Mouse (Mus musculus): ENCODE results near the gene Rassf3.

The Rassf3 gene

DNA sequence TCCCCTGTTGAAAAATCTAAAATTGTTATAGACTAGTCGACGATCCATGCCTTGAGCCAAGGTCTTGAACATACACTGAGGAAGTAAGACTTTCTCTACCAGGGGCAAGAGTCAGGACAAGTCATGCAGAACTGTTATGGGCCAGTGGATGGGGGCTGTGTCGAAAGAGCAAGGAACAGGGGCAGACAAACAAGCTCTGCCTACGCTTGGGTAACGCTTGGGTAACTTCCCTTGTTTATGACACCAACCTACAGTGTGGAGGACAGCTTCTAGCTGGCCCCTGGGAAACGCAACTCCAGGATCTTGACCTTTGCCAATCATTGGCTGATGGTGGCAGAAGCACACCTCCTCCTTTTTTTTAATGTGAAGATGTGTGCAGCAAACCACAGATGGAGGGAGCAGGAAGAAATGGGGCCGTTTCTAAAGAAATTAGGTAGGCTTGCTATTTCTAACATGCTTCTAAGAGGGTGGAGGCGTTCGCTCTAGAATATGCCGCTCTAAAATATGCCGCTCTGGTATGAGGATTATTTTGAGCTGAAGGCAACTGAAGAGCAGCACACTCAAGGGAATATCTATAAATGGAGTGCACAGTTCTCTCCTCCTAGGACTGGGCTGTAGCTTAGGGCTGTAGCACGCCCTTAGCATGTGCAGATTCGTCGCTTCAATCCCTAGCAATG, 12.6 kb upstream of the Rassf3 start:
- peak; percentile 92 for DNase-seq

- no peak for DNase-seq
Observed at GRCm38 (mm10) chr10:121487716-121488115, 11.6 kb upstream of the Rassf3 start.

GRCm38 (mm10) chr10:121486350-121486749, 10.2 kb upstream of the Rassf3 start:
- DNase-seq = peak; percentile 91

- DNase-seq = no peak
Observed at GRCm38 (mm10) chr10:121483364-121483763, 7.2 kb upstream of the Rassf3 start.

GRCm38 (mm10) chr10:121481141-121481540, 5.0 kb upstream of the Rassf3 start:
- peak; percentile 68 for DNase-seq

- no peak for DNase-seq
Observed at GRCm38 (mm10) chr10:121479987-121480386, 3.8 kb upstream of the Rassf3 start.

DNA sequence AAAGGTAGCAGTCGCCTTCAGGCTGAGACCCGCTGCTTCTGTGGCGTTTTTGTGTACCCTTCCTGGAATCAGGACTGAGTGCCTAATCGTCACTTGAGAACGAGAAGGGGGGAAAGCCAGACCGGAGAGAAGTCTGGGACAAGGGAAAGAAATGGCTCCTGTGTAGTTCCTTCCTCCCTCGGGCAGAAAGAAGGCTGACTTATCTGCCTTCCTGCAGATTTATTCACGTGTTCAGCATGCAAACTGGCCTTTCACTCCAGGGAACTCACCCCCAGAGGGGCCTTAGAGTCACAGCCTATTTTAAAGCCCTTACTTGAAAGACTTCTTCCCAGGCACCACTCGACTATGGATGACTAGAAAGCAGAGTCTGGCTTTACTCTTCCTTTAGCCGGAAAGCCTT, 1.3 kb upstream of the Rassf3 start:
- DNase-seq = no peak

- DNase-seq = no peak
Observed at GRCm38 (mm10) chr10:121476968-121477337, 806 bp upstream of the Rassf3 start.

DNA sequence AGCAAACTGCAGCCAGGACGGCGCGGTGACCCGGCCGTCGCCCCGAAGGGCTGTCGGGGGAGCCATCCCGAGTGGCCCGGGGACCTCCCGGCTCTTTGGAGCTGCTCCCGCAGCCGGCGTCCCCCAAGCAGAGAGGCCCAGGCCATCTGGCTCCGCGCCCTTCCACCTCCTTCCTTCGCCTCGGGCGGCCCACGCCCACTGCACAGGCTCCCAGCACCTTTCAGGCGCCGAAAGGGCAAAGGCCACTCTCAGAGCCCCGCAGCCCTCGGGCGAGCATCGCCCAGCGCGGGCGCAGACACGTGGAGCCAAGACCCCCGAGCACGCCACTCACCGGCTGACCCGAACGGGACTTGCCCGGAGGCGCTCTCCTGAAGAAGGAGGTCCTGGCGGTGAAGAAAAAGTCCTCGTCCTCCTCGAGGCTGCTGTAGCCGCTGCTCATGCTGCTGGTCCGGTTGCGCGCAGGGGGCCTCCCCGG, 438 bp downstream of the Rassf3 start:
- peak; percentile 82 for DNase-seq

DNA sequence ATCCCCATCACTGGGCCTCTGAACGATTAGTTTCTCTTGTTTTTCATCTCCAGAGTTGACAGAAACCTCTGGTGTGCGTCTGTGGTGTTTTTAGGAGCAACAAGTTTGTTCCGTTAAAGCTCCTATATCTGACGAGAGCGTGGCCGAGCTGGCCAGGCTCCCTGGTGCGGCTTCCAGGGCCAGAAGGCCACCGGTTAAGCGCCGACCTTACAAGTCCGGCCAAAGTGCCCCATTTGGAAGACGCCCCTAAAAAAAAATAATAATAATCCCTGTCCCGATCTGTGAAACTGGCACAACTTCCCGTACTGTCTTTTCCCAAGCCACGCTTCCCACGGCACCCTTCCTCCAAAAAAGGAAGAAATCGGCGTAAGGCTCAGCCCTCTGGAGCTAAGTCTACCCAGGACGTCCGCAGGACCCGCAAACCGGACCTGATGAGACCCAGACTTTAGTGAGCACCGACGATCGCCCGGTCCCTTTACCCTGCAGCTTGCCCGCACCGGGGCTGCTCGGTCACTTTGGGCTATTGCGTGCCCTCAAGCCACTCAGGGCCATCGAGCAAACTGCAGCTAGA, 961 bp downstream of the Rassf3 start:
- DNase-seq = no peak

GRCm38 (mm10) chr10:121474288-121474687, 1.9 kb downstream of the Rassf3 start:
- DNase-seq = no peak

DNA sequence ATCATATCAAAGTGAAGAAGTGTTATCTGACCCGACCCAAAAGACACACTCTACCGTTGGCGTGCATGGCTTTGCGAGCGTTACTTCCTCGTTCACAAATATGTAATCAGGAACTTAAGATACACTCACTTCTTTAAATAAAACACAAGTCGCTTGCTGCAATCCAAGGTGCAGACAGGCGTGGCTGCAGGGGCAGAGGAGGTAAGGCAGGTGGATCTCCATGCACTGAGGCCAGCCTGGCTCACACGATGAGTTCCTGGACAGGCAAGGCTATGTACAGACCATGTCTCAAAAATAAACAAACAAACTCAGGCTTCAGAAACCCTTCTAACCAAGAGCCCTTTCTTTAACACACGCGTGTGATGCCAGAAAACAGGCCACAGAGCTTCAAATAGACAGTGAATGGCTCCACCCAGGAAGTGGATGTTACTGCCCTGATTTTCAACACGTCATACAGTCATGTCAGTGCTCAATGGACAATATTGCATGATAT, 2.4 kb downstream of the Rassf3 start:
- no peak for DNase-seq

GRCm38 (mm10) chr10:121472593-121473217, 3.4 kb downstream of the Rassf3 start:
- no peak for DNase-seq

GRCm38 (mm10) chr10:121471570-121472197, 4.5 kb downstream of the Rassf3 start:
- DNase-seq = peak; percentile 59

DNA sequence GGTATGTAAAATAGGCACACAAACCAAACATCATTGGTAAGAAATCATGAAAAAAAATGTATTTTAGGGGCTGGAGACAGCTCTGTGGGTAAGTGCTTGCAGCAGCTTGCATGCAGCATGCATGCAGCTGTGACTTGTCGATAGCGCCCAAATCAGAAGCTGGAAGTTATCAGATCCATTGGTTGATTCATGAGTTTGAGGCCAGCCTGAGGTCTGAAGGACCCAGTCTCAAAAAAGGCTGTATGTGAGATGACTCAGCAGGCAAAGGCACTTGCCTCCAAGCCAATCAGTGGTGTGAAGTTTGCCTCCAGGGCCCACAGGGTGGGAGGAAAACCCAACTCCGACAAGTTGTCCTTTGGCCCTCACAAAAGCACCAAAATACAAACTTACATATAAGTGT, 6.5 kb downstream of the Rassf3 start:
- no peak for DNase-seq

GRCm38 (mm10) chr10:121468985-121469384, 7.2 kb downstream of the Rassf3 start:
- no peak for DNase-seq

DNA sequence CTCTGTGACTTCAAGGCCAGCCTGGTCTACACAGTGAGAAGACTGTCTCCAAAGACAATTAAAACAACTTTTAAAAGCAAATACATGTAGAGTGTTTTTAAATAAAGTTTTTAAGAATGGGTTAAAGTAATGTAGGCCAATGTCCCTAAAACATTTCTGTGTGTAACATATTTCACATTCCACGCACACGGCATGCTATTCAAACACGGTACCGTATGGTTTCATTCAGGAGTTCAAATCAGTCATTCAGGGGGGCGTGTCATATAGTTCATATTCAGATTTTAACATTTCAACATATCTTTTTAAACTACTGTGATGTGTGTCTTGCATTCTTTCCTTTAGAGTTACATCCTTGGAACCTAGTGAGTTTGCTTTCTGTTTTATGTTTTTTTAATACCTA, 7.9 kb downstream of the Rassf3 start:
- DNase-seq = no peak

- no peak for DNase-seq
Observed at GRCm38 (mm10) chr10:121467792-121468191, 8.4 kb downstream of the Rassf3 start.

DNA sequence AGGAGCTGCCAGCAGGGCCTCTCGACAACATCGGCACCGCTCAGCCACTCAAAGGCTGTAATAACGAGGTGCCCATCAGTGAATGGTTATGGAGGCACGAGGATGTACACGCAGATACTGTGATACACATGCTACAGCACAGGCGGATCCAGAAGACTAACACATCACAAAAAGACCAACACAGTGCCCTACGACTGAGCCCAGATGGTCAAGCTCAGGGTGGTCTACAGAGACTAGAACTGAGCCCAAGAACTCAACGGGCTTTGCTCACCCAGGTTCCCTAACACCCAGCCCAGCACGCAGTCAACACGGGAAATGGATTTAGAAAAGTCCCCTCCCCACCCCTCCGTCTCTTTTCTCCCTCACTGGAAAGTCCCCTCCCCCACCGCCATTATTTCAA, 9.1 kb downstream of the Rassf3 start:
- no peak for DNase-seq

DNA sequence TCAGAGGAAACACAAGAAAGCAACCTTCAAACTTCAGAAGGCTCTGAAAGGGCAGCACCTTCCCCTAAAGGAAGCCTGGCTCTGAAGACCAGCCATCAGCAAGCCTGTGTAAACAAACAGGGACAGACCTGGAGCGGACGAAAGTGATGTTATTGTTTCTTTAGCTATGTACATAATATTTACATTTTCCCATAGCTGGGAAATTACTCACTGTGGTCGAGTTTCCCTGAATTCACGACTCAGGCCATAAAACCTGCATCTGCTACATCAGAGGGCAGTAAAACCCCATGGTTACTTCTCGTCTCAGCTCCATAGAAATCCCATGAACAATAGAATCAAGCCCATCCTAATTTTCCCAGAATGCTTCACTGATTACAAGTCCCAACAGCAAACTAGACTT, 11.1 kb downstream of the Rassf3 start:
- DNase-seq = no peak

DNA sequence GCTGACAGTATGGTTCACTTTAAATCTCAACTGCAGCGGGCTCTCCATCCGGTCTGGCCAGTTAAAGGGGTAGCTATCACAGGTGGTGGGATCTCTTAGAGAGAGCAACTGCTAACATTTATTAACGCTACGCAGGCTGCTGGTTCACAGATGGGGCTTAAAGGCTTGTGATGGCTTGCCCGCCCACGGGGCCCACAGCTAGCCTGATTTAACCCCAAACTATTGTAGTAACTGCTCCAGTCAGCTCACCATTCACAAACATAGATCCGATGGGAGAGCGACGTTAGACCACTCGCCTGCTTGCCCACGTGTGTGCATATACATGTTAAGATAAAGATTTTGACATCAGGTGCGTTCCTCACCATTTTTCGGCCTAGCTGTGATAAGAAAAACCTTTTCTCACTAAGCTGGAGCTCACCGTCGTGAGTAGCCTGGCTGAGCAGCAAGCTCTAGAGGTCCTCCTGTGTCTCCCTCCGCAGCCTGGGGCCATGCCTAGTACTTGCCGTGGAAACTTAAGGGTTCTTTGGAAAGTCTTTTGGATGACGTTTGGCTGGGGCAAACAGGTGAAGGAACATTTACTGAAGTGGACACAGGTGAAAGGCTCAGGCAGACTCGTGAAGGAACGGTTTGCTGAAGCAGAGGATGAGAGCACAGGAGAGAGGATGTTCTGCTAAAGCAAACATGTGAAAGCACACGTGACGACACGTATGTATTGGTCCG, 13.8 kb downstream of the Rassf3 start:
- no peak for DNase-seq

- DNase-seq = peak; percentile 66
Observed at GRCm38 (mm10) chr10:121461404-121462161, 14.6 kb downstream of the Rassf3 start.
